Mouse (Mus musculus) lung, adult 18-20 months (tissue): ENCODE measurements at regions not wholly inside any gene's neighbourhood (a gene's known extent, or its start where the extent isn't known, plus 50 kb on each side); places are given as distances from the start of the nearest gene placed in this dataset.
"Not testable (repeated sequence)": the region's sequence is repeated elsewhere in the genome, so short reads cannot be mapped to it uniquely, and the experiment has no call there.

ENCODE experiments used
- DNase-seq, 2 experiments: peaks; one replicate each; pipeline ENCODE4 v3.0.0; 2022; ENCODE audit warnings: mixed read lengths in 2 of 2

- no peak for DNase-seq
Measured at GRCm38 (mm10) chr4:67141896-67142295, 314.5 kb downstream of the Tlr4 start.

GRCm38 (mm10) chr4:67148521-67148920 lies 321.1 kb downstream of the Tlr4 start:
- DNase-seq: no peak

GRCm38 (mm10) chr4:67162673-67163072 lies 335.3 kb downstream of the Tlr4 start:
- no peak for DNase-seq

DNA sequence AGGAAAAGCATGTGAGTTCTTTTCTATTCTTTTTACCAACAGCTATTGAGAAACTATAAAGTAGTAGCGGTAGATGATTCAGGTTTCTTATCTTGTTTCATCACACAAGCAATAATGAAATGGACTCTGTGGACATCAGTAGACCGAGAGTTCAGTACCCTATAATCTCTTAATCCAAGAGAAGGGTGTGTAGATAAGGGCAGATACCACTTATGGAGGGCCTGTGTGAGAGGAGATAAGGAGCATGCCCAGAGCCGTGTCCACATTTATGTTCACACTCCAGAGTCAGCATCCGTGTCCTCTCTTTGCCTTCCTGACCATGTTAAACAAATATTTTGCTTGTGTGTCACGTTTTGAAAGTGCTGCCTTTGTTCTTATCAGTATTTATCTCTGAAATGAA lies 340.3 kb downstream of the Tlr4 start:
- DNase-seq: no peak

GRCm38 (mm10) chr4:67187725-67188510 lies 360.5 kb downstream of the Tlr4 start:
- no peak for DNase-seq

DNA sequence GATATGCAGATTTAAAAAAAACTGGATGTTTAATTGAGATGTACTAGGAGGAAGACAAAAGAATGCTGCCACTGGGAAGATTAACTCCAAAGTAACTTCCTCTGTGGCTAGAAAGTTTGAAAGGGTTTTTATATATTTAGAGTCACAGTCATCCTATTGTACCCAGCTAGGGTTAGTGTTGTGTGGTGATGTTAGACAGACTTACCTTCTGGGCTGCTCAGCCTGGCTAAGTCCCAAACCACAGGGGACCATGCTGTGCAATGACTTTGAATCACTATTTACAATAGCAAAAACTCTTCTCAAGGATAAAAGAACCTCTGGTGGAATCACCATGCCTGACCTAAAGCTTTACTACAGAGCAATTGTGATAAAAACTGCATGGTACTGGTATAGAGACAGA lies 363.2 kb downstream of the Tlr4 start:
- no peak for DNase-seq

GRCm38 (mm10) chr4:67194425-67194824 lies 367.0 kb downstream of the Tlr4 start:
- DNase-seq: no peak

DNA sequence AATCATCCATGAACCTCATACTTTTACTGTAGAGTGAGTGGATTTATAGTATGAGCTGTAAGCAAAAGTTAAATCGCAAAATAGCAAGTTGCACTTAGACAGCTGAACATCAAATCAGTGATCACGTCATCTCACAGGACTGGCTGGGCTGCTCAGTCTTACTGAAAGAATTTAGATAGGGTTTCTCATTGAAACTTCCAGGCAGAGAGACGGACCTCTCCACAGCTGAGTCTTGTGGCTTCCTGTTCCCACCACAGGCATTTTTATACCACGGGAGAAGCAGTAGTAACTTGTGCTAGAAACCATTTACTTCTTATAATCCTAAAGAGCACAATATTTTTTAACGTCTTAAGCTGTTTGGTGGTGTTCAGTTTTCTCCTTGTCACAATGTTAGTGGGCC lies 369.5 kb downstream of the Tlr4 start:
- DNase-seq: no peak

GRCm38 (mm10) chr4:67208406-67208805 lies 381.0 kb downstream of the Tlr4 start:
- peak; percentile 37 to 63 for DNase-seq

DNA sequence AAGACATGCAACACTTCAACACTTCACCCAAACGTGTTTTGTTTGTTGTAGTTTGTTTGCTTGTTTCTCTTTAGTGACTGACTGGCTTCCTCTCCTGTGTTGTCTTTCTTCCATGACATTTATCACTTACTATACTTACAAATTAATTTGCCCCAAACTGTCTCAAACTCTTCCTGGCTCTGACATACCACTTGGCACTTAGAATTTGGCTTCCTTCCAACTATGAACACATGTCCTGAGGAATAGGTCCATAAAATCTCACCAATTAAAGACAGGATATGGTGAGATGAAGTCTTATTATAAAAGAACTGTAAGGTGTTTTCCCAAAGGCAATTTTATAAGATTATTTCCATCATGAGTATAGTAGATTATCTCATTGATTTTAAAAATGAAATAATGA lies 386.0 kb downstream of the Tlr4 start:
- DNase-seq: no peak

GRCm38 (mm10) chr4:67224533-67224932 lies 397.1 kb downstream of the Tlr4 start:
- DNase-seq: no peak

GRCm38 (mm10) chr4:67229214-67229613 lies 401.8 kb downstream of the Tlr4 start:
- DNase-seq: no peak

GRCm38 (mm10) chr4:67273553-67273952 lies 446.2 kb downstream of the Tlr4 start:
- DNase-seq: no peak

DNA sequence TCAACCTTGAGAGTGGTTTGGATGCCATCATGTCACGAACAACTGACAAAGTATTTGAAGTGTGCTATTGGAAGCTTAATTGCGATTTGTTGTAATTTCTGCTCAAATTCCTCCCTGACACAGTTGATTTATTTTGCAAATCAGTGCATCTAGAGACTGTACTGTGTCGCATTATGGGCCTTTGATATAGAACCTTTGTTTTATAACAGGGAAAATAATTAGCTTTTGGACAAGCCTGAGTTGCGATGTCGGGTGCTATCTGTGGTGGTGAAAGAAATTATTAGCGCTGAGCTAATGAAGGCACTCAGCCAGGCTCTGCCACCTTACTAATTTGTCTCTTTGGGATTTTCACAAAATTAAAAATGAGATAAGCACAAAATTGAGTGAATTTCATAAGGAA lies 473.6 kb downstream of the Tlr4 start:
- DNase-seq: no peak

DNA sequence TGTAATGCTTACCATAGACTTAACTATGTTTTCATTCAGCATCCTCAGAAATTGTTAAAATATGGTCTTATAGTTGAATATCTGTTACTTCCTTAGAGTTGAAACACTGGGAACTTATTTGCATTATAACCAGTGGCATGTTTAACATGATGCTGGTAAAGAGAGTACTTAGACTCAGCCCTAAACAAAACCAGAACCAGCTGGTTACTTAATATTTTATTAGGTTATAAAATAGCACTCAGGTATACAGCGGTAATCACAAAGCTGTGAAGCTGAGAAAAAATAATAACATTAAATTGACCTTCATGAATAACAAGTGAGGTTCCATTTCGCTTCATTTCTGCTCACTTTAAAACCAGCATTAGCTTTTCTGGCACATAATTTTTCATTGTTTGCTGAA lies 474.4 kb downstream of the Tlr4 start:
- no peak for DNase-seq

- not testable (repeated sequence) for DNase-seq
Measured at GRCm38 (mm10) chr4:67320098-67320497, 492.7 kb downstream of the Tlr4 start.
